Mouse (Mus musculus): ENCODE results near the gene BC029722.
A peak's percentile ranks its signal among the peaks of the same experiment; 100 is the strongest.

- peak; percentile 31 for TF ChIP-seq CTCF (conservative IDR thresholded peaks at IDR 0.05; ENCODE audit: low read length)
- TF ChIP-seq POU5F1 (IDR thresholded peaks at IDR 0.05; ENCODE audit: borderline replicate concordance, low read length), result no peak
Observed at GRCm38 (mm10) chr2:155831302-155831701, 12.1 kb upstream of the BC029722 start.

All from E14TG2a.4 (cell line).